Mouse (Mus musculus): ENCODE measurements around the gene Pbld1.
A peak's percentile ranks its signal among the peaks of the same experiment; 100 is the strongest.
"Not testable (repeated sequence)": the region's sequence is repeated elsewhere in the genome, so short reads cannot be mapped to it uniquely, and the experiment has no call there.

Pbld1 gene

GRCm38 (mm10) chr10:63039867-63040628 lies 19.9 kb upstream of the Pbld1 start:
- no peak for DNase-seq (ENCODE audit: low spot score)

GRCm38 (mm10) chr10:63043154-63043553 lies 16.8 kb upstream of the Pbld1 start:
- DNase-seq (ENCODE audit: low spot score), result no peak

DNA sequence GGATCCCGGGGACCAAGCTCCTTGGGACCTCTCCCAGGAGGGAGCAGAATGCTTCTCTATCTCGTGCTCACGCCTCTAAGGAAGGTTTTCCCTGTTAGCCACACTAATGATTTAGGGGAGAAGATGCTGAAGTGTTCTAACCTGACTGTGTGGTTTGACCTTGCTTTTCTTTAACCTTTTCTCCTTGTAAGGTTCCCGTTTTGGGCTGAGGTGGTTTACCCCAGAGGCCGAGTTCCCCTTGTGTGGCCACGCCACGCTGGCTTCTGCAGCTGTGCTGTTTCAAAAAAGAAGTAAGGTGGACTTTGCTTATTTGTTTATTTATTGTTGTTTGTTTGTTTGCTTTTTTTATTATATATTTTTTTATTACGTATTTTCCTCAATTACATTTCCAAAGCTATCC lies 12.2 kb upstream of the Pbld1 start:
- DNase-seq (ENCODE audit: low spot score), result no peak

- no peak for DNase-seq (ENCODE audit: low spot score)
Observed at GRCm38 (mm10) chr10:63049106-63049505, 10.9 kb upstream of the Pbld1 start.

DNA sequence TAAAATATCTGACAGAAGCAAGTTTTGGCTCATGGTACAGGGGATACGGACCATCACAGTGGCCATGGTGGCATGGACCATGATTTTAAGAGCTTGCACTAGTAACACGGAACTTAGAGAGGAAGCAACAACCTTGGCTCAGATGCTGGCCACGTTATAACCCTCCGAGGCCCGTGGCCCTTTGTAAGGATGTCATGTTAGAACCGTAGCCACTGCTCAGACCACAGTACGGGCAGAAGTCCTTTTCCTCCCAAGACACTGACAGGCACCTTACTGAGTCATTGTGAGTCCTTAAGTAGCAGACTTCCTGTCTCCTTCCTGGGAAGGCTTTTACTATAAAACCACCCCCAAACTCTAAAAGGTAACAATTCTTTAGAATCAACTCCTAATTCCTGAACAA lies 8.7 kb upstream of the Pbld1 start:
- DNase-seq (ENCODE audit: low spot score), result no peak

GRCm38 (mm10) chr10:63052011-63052410 lies 8.0 kb upstream of the Pbld1 start:
- DNase-seq (ENCODE audit: low spot score), result no peak

DNA sequence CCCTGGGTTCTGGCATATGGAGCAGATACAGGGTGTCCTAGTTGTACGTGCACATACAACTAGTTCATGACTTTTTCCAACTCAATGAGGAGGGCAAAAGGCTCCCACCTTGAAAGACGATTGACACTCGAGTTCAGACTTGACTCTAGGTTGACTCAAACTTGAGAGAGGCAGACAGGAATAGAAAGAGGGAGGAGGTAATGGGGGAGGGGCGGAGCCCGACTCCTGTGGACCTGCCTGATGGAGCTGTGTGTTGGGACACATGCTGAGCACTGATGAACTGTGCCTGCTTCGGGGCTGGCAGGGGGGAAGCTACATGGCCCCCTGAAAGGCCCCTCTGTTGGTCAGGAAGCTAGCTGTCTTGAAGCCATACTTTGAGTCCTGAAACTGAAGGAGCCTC lies 7.0 kb upstream of the Pbld1 start:
- DNase-seq (ENCODE audit: low spot score), result no peak

DNA sequence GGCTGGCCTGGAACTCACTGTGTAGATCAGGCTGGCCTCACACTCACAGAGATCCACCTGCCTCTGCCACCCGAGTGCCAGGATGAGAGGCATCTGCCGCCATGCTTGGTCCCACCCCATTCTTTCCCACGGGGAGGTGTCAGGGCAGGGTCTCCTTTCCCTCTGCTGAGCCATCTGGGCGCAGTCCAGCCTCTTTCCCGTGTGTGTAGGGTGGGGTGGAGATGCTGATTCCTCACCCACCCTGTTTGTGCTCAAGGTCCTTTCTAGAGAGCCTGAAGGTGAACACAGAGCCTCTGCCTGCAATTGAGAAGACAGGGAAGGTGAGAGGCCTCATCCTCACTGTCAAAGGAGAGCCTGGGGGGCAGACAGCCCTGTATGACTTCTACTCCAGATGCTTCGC lies 5.9 kb upstream of the Pbld1 start:
- not testable (repeated sequence) for DNase-seq (ENCODE audit: low spot score)

GRCm38 (mm10) chr10:63054586-63054985 lies 5.4 kb upstream of the Pbld1 start:
- no peak for DNase-seq (ENCODE audit: low spot score)

- no peak for DNase-seq (ENCODE audit: low spot score)
Observed at GRCm38 (mm10) chr10:63056966-63057750, 2.8 kb upstream of the Pbld1 start.

GRCm38 (mm10) chr10:63060406-63060805 lies 444 bp downstream of the Pbld1 start:
- DNase-seq (ENCODE audit: low spot score), result no peak

- DNase-seq (ENCODE audit: low spot score), result no peak
Observed at GRCm38 (mm10) chr10:63061266-63061665, 1.3 kb downstream of the Pbld1 start.

- DNase-seq (ENCODE audit: low spot score), result no peak
Observed at GRCm38 (mm10) chr10:63062696-63063095, 2.7 kb downstream of the Pbld1 start.

DNA sequence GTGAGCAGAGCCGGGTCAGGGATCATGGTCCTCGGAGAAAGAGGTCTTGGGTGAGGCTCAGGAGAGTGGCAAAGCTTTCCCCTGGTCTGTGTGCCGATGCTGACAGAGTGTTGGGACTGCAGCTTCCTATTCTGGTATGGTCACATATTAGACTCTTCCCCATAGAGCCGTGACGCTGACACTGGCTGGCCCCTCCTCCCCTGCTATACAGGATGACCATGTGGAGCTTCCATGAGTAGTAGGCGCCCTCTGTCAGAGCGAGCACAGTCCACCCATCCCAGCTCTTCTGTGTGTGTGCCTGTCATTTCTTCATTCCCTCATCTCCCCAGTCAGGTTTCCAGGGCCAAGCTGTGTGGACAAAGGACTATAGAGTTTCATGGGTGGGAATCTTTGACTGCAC lies 3.4 kb downstream of the Pbld1 start:
- no peak for DNase-seq (ENCODE audit: low spot score)

DNA sequence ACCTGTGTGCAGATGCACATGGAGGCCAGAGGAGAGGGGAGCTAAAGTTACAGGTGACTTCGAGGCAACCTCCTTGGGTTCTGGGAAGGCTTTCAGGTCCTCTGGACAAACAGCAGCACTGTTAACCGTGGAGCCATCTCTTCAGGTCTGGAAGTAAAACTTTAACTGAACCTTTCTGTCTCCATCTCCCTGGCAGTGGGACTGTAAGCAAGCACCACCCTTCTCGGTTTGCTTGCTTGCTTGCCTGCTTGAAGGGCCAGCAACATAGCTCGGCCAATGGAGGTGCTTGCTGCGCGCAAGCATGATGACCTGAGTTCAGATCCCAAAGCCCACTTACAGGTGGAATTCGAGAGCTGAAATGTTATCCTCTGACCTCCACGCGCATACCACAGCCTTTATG lies 4.6 kb downstream of the Pbld1 start:
- DNase-seq (ENCODE audit: low spot score), result no peak

DNA sequence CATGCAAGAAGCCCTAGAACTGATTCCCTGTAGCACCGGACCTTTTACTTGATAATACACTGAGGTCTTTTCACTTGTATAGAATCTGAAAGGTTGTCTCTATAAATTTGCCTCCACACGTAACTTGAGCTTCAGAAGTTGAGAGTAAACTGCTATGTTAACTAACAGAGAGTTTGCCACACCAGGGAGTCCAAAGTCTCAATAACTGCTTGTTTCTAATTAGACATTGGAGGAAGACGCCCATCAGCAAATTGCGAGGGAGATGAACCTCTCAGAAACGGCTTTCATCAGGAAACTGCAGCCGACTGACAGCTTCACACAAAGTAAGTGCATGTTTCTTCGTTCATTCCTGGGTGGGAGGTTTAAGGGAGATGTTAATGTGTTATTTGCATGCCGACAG lies 5.6 kb downstream of the Pbld1 start:
- no peak for DNase-seq (ENCODE audit: low spot score)

DNA sequence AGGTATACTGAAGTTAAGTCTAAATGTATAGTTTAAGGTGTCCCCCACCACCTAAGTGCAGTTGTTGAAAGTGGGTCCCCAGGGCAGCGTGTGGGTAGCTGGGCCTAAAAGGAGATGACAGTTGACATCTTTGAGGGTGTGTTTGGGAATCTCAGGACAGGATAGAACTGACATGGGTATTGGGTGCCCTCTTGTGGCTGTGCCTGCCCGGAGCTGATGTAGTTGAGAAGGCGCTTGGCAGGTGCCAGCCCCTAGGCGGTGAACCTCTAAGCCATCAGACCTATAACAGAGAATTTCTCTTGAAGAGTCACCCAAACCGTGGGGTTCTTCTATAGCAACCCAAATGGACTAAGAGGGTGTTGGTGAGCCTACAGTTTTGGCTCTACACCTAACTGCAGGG lies 6.0 kb downstream of the Pbld1 start:
- DNase-seq (ENCODE audit: low spot score), result peak; percentile 93

GRCm38 (mm10) chr10:63086304-63086703 lies 26.3 kb downstream of the Pbld1 start:
- no peak for DNase-seq (ENCODE audit: low spot score)

DNA sequence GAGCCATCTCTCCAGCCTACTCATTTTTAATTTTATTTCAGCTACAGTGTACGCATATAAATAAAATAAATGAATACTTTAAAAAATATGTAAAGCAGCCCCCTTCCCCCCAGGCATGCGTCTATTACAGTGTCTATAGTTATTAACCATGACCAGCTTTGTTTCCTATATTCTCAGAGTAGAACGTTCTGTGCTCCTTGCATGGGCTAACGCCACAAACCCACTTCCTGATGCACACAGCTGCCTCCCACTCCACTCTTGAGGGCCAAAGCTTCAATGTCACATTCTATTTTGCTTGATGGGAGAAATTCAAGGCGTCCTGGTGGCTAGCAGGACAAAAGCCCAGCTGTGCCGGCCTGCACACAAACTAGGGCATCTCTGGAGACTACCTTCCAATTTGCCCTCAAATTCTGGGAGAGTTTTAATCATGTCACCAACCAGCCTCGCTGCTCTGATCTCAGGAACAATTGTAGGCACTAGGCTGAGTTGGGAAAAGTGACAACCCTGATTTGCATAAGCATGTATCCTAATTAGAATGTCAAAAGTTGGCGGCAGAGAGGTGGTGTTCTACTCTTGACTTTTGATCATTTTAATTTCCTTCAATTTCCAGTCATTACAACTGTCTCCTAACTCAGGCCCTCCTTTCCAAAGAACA lies 29.3 kb downstream of the Pbld1 start:
- peak; percentile 85 for DNase-seq (ENCODE audit: low spot score)

GRCm38 (mm10) chr10:63089758-63090571 lies 30.0 kb downstream of the Pbld1 start:
- DNase-seq (ENCODE audit: low spot score), result peak; percentile 74

DNA sequence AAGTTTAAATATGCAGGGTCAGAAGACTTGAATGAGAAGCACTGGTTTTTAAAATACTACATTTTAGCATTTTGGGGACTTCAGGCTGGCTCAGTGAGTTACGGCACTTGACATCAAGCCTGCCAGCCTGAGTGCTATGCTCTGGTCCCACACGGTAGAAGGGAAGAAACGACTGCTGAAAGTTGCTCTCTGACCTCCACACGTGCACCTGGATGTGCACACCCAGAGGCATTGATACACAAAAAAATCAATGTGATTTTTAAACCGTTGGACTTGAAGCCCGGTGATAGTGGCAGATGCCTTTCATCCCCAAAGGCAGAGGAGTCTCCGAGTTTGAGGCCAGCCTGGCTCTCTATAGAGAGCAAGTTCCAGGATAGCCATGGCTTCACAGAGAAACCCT lies 32.0 kb downstream of the Pbld1 start:
- no peak for DNase-seq (ENCODE audit: low spot score)

Data from retina, embryonic 14.5 days (tissue).